Mouse (Mus musculus) ES-CJ7 (cell line): ENCODE results near the gene Mphosph6.
A peak's percentile ranks its signal among the peaks of the same experiment; 100 is the strongest.

Experiments used
- DNase-seq: peaks from one replicate; pipeline ENCODE4 v3.0.0; 2011; ENCODE audit warnings: low read depth, low spot score

Mphosph6 gene

DNA sequence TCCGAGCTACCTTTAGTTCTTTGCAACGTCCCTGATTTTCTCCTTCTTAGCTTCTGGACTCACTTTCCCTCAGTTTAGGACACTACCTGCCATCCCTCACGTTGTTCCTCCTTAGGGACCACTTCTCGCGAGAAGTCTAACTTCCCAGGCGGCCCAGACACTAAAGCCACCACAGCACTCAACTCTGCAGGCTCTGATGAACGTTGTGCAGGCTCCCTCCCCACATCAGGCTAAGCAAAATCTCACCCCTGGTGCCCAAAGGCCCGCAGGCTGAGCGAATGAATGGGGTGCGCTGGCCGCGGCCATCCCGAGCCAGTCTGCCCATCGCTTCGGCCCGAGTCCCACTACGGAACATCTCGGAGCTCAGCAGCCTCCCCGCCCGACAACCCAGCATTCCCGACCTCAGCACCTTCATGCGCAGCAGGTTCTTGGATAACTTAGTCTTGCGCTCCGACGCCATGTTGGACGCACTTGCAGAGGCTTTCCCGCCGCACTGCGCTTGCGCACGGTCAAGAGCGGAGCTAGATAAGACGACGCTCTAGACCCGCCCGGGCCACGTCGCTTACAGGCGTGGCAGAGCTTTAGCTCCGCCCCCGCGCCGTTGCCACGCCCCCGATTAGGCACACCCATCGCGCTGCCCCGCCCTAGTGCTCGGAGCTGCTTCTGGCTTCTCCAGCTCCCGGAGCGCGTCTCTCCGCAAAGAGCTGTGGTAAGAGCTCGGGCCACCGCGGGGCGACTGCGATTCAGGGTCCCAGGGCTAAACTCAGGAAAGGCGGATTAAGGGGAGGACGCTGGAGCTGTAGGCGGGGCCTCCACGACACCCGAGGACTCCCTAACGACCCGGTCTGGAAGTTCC is at the start of gene Mphosph6:
Mphosph6 (minus strand) TSS at position 501 of the 856 bp plus-strand sequence.
- peak; percentile 100 for DNase-seq

DNA sequence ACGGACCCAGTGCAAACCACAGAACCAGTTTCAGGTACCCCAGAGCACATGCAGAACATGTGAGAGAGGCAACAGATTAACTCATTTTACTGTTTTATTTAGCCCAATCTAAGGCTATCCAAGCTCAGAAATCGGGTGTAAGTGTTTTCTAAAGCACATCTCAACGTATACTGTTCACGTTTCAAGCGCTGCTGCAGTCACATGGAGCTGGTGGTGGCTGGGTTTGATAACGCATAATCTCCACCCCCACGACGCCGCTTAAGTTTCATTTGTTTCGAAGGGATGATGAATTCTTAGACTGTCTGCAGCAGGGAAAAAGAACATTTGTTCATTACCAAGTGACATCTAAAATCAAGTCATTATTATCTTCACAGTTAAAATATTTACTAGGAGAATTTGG is 48.7 kb upstream of the Mphosph6 start:
- no peak for DNase-seq

DNA sequence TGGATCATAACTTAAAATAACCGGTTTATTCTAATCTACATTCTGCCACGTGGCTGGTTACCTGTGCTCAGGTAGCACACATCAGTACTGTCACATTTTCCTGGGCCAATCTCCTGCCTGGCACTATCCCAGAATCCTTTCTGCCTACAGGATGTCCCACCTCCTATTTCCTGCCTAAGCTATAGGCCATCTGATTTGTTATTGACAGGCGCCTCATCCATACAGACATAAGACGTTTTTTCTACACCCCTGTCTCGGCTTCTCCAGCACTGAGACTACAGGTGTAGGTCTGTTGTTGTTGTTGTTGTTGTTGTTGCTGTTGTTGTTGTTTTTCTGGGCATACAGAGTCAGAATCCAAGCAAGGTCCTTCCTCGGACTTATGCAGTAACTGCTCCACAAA is 46.1 kb upstream of the Mphosph6 start:
- peak; percentile 23 for DNase-seq

DNA sequence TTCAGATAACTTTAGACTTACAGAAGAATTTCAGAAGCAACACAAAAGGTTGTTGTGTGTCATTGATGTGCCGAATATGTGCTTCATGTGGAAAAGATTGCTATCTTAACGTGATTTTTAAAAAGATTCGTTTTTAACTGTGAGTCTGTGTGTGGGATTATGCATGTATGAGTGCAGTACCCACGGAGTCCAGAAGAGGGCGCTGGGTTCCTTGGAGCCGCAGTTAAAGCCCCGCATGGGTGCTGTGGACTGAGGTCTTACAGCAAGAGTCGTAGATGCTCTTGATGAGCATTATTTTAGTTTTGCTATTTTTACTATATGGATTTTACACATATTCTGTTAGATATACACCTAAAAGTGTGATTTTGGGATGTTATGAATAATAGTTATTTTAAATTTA is 42.0 kb upstream of the Mphosph6 start:
- peak; percentile 43 for DNase-seq

DNA sequence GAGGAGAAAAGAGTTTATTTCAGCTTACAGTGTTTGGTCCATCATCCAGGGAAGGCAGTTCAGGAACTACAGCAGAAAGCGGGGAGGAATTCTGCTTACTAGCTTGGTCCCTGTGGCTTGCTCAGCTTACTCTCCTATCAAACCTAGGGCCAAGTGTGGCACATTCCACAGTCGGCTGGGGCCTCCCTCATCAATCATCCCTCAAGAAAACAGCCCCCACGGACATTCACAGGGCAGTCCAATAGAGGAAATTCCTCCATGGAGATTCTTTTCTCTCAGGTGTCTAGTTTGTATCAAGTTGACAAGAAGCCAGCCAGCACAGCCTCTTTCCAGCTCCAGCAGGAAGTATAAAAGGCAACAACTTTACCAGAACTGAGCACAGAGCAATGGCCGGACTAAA is 11.8 kb upstream of the Mphosph6 start:
- DNase-seq, result no peak

DNA sequence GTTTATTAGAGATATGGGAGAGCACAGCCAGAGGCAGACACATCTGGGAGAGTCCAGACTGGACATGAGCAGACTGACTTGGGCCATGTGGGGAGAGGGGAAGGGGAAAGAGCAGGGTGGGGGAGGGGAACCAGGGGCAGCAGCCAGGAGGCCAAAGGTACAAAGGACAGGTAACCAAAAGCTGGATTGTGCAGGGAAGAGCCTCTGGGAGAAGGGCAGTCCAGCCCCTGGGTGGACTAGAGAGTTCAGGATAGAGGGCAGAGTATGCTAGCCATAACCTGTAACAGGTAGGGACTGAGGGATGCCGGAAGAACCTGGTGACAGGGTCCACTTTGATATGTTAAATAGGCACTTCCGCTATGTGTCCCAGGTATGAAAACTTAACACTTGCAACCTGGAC is 8.9 kb upstream of the Mphosph6 start:
- DNase-seq, result no peak

DNA sequence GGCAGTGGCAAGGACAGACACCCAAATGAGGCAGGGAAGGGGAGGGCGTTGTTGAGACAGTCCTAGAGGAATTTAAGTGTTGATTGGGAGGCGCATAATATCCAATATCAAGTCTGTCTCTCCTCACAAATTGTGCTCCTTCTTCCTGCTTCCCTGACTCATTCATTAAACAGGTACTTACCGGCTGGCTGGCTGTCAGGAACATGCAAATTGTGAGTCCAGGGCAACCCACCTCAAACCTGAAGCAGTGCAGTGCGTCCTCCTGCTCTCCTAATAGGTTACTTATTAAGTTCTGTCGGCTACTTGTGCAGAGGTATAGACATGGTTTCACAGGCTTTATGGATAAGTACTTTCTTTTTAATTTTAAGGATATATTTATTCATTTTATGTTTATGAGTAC is 3.7 kb upstream of the Mphosph6 start:
- no peak for DNase-seq

DNA sequence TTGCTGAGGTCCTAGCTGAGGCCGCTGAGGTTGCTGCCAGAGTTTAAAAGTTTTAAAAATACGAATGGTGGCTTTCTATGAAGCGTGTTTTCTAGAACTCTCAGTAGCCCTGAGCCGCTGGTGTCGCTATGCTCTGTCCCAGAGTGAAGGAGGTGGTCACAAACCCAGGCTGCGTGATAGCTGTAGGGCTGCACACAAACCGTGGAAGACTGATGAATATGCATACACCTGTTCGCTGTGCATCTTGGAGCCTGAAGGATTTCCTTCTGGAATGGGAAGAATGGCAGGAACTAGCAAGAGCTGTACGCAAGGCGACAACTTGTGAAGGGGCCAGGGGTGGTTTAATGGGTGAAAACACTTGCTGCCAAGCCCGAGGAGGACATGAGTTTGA is 551 bp upstream of the Mphosph6 start:
- peak; percentile 71 for DNase-seq

DNA sequence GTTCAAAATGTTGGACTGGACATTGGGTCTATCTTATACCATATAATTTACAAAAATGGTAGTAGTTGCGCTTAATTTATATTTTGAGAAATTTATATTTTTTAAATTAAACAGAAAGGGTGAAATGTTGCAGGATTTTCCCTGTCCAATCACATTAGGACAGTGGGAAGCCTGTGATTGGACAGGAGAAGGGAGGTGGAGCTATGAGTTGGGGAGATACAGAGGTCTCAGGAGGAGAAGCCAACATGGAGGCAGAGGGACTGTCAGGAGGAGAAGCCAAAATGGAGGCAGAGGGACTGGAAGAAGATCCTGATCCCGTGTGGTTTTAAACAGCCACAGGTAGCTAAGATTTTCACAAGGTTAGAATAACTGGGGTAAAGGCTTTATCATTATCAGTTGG is 3.7 kb downstream of the Mphosph6 start:
- DNase-seq, result peak; percentile 47

DNA sequence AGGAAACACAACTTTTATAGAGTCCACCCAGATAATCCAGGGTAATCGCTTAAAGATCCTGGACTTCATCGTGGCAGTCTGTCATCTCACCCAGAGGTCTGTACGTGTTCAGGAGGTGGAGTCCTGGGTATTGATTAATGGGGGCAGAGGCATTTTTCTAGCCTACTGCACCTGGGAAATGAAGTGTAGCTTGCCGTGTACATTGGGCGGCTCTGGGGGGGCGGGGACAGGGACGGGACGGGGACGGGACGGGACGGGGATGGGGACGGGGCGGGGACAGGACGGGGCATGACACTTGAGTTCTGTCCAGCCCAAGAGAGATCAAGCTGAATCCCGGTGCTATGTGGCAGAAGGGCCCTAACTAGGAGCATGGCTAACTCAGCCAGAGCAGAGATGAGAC is 5.3 kb downstream of the Mphosph6 start:
- DNase-seq, result no peak

DNA sequence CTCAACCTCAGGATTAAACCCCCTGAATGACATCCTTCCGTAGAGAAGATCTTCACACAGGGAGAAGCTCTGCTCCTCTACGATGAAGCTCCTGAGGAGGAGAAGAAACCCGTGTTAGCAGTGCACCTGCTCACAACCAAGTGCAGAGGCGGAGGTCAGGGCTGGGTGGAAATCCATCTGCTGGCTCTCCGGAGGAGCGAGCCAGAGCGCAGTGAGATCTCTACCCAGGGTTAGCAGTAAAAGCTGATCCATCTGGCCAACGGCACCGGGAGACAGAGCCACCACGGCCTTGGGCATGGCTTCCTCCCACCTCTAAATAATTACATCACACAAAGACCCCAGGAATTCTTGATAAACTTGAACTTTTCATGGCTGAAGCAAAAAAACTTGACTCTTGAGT is 7.2 kb downstream of the Mphosph6 start:
- DNase-seq, result no peak

DNA sequence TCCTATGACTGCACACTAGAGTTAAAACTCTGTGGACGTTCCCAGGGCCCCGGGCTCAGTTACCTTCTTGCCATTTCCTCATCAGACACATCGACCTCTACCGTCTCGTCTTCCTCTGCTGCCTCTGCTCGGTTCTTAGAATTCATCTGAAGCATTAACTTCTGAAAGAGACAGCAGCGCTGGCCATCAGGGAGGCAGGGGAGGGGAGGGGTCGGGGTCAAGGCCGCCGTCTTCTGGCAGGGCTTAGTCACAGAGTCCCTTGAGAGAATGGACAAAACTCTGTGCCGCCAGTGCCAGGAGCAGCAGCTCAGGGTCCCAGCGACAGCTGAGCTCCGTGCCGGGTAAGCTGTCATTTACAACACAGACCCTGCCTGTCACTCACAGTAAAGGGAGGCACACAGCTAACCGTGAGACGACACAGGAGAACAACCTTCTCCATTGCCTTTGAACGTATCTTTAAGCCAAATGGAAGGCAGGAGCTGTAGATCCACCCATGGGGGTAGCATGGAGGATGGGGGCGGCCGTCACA is 9.1 kb downstream of the Mphosph6 start:
- DNase-seq, result no peak

DNA sequence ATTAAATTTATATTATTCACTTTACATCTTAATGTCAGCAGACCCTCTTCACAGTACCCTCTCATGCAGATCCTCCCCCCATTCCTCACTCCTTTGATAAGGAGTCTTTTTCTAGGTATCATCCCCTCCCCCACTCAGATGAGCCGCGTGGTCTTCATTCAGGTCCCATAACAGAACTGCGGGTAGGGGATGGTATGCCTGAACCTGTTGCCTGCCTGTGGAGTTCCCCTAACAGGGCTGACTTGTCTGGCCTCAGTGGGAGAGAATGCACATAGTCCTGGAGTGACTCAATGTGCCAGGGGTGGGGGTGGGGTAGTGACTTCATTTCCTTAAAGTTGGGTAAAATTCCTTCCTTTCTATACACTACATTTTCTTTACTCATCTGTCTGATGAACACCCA is 15.3 kb downstream of the Mphosph6 start:
- no peak for DNase-seq

DNA sequence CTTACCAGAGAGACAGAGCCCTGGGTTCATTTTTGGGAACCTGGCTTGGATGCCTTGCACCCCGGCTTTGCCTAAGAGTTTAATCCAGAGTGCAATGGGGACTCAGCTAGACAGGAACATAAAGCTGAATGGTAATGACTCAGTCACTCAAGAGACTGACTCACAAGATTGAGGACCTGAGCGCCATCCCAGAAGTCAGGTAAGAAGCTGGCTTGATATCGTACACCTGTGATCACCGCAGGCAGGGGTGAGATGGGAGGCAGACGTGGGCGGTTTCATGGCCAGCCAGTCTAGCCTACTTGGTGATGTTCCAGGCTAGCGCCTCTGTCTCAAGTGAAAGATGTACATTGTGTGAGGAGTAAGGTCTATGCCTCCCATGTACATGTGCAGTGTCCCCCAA is 18.7 kb downstream of the Mphosph6 start:
- no peak for DNase-seq

DNA sequence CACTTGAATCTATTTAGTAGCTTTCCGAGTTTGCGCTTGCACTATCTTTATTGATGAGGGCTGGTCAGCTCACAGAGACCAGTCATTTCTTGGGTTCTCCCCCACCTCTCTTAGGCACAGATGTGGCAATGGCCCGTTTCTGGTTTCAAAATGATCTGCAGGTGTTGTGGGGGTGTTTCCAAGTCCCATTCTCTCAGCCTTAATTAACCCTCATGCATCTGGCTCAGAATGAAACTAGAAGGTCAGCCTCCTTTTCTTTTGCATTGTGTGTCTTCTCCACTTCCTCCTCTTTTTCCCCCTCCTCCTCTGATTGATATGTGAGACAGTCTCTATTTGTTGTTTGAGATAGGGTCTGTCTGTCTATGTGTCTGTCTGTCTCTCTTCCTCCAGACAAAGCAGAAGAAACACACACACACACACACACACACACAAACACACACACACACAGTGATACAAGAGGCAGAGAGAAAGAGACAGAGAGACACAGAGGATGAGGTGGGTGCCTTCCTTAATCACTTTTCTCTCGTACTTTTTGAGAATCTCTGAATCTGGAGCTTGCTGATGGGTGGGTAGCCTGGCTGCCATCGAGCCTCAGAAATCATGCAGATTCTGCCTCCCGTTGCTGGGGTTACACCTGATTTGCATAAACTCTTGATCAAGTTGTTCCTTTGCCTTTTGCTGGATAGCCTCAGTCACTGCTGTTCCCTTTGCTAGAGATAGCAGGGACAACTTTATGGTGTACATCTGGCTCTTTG is 20.2 kb downstream of the Mphosph6 start:
- DNase-seq, result no peak

DNA sequence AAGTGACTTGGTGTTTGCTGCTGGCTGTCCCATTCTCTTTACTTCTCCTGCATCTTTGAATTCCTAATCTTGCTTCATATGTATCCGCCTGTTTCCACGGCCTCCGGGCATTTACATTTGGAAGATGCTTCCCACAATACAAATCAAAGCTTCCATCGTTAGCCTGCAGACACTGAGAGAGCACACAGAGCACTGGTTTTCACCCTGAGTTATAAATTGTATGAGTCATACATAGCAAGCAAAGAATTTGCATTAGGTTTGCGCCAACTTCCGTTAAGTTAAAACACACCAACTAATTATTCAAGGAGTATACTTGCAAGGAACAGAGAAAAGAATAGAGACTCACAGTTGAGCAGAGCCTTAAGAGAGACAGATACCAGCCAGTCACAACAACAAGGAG is 22.4 kb downstream of the Mphosph6 start:
- DNase-seq, result no peak

DNA sequence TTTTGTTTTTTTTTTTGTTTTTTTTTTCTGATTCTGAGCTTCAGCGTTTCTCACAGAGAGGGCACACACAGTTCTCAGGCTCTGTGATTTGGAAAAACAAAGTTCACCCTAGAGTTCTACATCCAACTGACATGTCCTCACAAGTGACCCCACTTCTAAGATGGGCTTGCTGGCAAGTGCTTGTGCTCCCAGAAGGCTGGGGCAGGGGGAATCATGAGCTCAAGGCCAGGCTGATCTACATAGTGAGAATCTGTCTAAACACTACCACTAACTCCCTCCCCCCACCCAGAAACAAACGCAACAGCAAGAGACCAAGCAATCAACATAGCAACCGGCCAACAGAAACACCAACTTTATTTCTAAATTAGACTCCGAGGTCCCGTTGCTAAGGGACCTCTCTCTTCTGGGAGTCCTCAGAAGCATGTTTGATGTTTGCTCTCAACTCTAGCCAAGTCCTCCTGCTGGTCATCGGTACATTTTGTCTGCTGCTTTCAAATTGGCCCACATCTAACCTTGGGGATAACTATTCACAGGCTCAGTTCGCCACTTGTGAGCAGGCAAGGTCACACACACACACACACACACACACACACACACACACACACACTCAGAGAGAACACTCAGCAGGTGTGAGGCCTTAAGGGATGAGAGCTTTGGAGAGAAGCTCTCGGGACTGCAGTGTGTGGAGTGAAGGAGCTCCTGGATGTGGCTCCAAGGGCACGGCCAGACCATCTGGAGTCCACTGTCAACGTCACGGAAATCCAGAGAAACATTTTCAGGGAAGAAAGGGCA is 23.0 kb downstream of the Mphosph6 start:
- no peak for DNase-seq

DNA sequence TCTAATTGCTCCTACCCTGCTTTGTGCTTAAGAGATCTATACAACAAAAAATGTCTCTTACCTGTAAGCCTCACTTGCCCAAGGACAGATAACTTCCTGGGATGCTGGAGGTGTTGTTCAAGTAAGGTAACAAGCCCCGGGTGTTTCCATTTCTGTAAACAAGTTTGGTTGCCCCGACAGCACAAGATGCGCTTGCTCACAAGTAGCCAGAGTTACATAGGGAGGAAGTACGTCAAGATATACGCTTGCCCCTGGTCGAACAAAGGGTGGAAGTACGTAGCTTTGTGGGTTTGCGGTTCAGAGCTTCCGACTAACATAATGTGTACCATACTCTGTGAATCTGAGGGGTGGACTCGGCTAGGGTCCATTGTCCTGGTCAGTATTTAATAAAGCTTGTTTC is 25.7 kb downstream of the Mphosph6 start:
- DNase-seq, result peak; percentile 61

DNA sequence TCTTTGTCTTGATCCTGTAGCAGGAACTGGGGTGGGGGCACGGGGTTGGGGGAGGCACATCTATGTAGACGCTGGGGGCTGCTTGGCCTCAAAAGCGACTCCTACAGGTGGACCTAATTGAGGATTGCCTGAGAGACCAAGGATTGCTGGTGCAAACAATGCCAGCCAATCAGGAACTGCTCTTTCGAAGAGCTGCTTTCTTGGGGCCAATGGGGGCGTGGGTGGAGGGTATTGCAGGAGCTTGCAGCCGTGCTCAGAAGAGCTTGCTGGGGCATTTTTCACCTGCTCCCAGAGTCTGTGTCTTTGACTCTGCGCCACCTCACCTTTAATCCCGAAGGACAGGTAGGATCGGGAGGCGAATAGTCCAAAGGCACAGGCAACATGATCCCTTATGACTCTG is 26.1 kb downstream of the Mphosph6 start:
- DNase-seq, result peak; percentile 87

DNA sequence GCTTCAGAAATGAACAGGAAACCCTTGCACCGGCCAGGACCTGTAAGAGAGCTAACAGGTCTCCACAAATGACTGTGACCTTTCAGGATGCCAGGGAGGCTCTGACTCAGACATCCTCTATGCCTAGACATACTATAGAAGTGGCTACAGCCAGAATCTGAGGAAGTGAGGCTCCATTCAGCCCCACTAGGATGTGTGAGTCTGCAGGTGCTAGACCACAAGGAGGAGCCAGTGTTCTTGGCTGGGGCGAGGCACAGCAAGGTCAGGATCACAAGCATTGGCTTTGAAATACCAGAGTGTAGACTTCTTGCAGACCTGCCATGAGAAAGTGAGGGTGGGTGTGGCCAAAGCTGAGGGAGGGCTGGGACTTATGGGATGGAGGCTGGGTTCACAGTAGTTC is 29.1 kb downstream of the Mphosph6 start:
- DNase-seq, result peak; percentile 90

DNA sequence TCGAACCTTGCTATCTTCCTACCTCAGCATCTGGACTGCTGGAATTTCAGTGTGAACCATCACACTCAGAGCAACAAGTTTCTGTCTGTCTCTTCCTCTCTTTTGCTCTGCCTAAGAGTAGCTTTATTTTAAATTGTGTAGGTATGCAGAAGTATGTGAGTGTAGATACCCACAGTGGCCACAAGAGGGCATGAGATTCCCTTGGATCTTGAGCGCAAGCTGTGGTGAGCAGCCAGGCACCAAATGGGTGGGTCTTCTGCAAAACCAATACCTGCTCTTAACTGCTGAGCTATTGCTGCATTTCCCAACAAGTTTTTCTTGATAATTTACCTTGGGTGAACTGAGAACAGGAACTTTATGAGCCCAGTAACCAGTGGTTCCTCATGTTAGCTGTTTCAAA is 29.6 kb downstream of the Mphosph6 start:
- peak; percentile 88 for DNase-seq
